Mouse (Mus musculus) cerebellum, adult 2 months (tissue): ENCODE measurements around the gene Tssc4.

Source experiments
- CTCF ChIP-seq: fragments of 200-500 bp; IDR thresholded peaks from 2 replicates; pipeline ENCODE4 v1.5.1; 2011; ENCODE audit warnings: low read depth, mild to moderate bottlenecking, control low read depth, low read length, moderate library complexity, borderline replicate concordance; ENCODE audit not compliant: insufficient read depth
- POLR2A ChIP-seq: fragments of 200-500 bp; IDR thresholded peaks from 2 replicates; pipeline ENCODE4 v1.6.1; 2011; ENCODE audit warnings: low read length, control low read depth, borderline replicate concordance; ENCODE audit not compliant: insufficient read depth

- TF ChIP-seq CTCF, result no peak
- no peak for TF ChIP-seq POLR2A
These were observed 14.7 kb downstream of the Tssc4 start for GRCm38 (mm10) chr7:143083708-143084107.
